Mouse (Mus musculus) lung, embryonic 16.5 days (tissue): Measurements from ENCODE around the gene Dnase2b. TPM values are rescaled to one million over a fixed set of nuclear protein-coding genes. Genes with fewer than 3 reads are reported as not detected.

Source experiments
- ATAC-seq: fragments of 200-750 bp; cut with Nextera tagmentation; 2 replicates; pipeline ENCODE4 v1.8.0; 2017; ENCODE audit warnings: low read depth, mild to moderate bottlenecking, moderate library complexity
- H3K27ac ChIP-seq: fragments of 300-500 bp; sonication (generic); 2 replicates; pipeline ENCODE4 v1.5.1; 2014; ENCODE audit warnings: mild to moderate bottlenecking, control low read depth, low read length
- H3K27me3 ChIP-seq: fragments of 300-500 bp; sonication (generic); 2 replicates; pipeline ENCODE4 v1.6.1; 2014; ENCODE audit warnings: low read depth, low read length, mixed read lengths; ENCODE audit not compliant: control insufficient read depth, insufficient read depth
- H3K36me3 ChIP-seq: fragments of 300-500 bp; sonication (generic); 2 replicates; pipeline ENCODE4 v1.6.1; 2014; ENCODE audit warnings: low read length; ENCODE audit not compliant: control insufficient read depth, insufficient read depth
- H3K4me1 ChIP-seq: fragments of 300-500 bp; sonication (generic); replicated peaks from 2 replicates; pipeline ENCODE4 v1.6.1; 2014; ENCODE audit warnings: low read length, mixed read lengths; ENCODE audit not compliant: control insufficient read depth, insufficient read depth
- H3K4me2 ChIP-seq: fragments of 300-500 bp; sonication (generic); 2 replicates; pipeline ENCODE4 v1.6.1; 2014; ENCODE audit warnings: low read depth, low read length, control low read depth
- H3K4me3 ChIP-seq: fragments of 300-500 bp; sonication (generic); 2 replicates; pipeline ENCODE4 v1.5.1; 2014; ENCODE audit warnings: mild to moderate bottlenecking, low read length, control low read depth
- H3K9ac ChIP-seq: fragments of 300-500 bp; sonication (generic); 2 replicates; pipeline ENCODE4 v1.6.1; 2014; ENCODE audit warnings: low read length, control low read depth
- H3K9me3 ChIP-seq: fragments of 300-500 bp; sonication (generic); 2 replicates; pipeline ENCODE4 v1.6.1; 2016; ENCODE audit warnings: low read length; ENCODE audit not compliant: control insufficient read depth
- WGBS: fragments of 180-500 bp; shearing (Covaris S2); extraction: QIAGEN DNeasy Blood & Tissue Kit; methylation state at CpG from one replicate; pipeline ENCODE4 v1.1.7; 2014; 5-methylcytosine and 5-hydroxymethylcytosine counted together
- polyA plus RNA-seq: library from polyadenylated mRNA; unstranded; fragments of >200 nt; fragmentation: Nextera tagmentation; extraction: Ambion mirVana; gene quantifications from 2 replicates; pipeline ENCODE4 v1.2.1, GENCODE M21; 2015

The Dnase2b gene
- polyA plus RNA-seq, 1 experiment from 2014 or later = not detected

- Histone ChIP-seq H3K36me3 (no peaks in the 10 kb centered on the region), H3K4me3 (no peak overlapping the region), H3K4me2 (no peak overlapping the region), H3K4me1 (no peaks in the 10 kb centered on the region), H3K9me3 (no peaks in the 10 kb centered on the region), H3K27me3 (no peaks in the 10 kb centered on the region), H3K9ac (no peak overlapping the region), H3K27ac (no peak overlapping the region)
- WGBS = 53% methylated on average over 5 of the region's 5 CpGs
- no peak for ATAC-seq
These were observed 31.5 kb downstream of the Dnase2b start for GRCm38 (mm10) chr3:146583908-146584307.

GRCm38 (mm10) chr3:146583478-146583877 is 31.9 kb downstream of the Dnase2b start:
- H3K9ac ChIP-seq = no peak overlapping the region
- H3K4me1 ChIP-seq = no peaks in the 10 kb centered on the region
- H3K4me3 ChIP-seq = no peak overlapping the region
- H3K9me3 ChIP-seq = no peaks in the 10 kb centered on the region
- no peaks in the 10 kb centered on the region for H3K36me3 ChIP-seq
- H3K27me3 ChIP-seq = no peaks in the 10 kb centered on the region
- H3K27ac ChIP-seq = no peak overlapping the region
- no peak overlapping the region for H3K4me2 ChIP-seq
- ATAC-seq = no peak
- WGBS = 63% methylated on average over 4 of the region's 4 CpGs

- H3K27ac ChIP-seq = no peak overlapping the region
- 77% methylated on average over 3 of the region's 3 CpGs for WGBS
- H3K4me3 ChIP-seq = no peak overlapping the region
- no peaks in the 10 kb centered on the region for H3K4me1 ChIP-seq
- ATAC-seq = no peak
- H3K9me3 ChIP-seq = no peaks in the 10 kb centered on the region
- H3K4me2 ChIP-seq = no peak overlapping the region
- H3K36me3 ChIP-seq = no peaks in the 10 kb centered on the region
- no peaks in the 10 kb centered on the region for H3K27me3 ChIP-seq
- no peak overlapping the region for H3K9ac ChIP-seq
These were observed 35.2 kb downstream of the Dnase2b start for GRCm38 (mm10) chr3:146580039-146580729.

- no peaks in the 10 kb centered on the region for H3K27me3 ChIP-seq
- H3K9me3 ChIP-seq = no peaks in the 10 kb centered on the region
- H3K4me2 ChIP-seq = no peak overlapping the region
- H3K4me3 ChIP-seq = no peak overlapping the region
- no peak overlapping the region for H3K27ac ChIP-seq
- no peaks in the 10 kb centered on the region for H3K36me3 ChIP-seq
- H3K4me1 ChIP-seq = no peaks in the 10 kb centered on the region
- no peak for ATAC-seq
- 57% methylated on average over 2 of the region's 2 CpGs for WGBS
- no peak overlapping the region for H3K9ac ChIP-seq
These were observed 37.8 kb downstream of the Dnase2b start for GRCm38 (mm10) chr3:146577591-146577990.

GRCm38 (mm10) chr3:146571341-146571740 is 44.1 kb downstream of the Dnase2b start:
- Histone ChIP-seq H3K27ac (no peak overlapping the region), H3K4me2 (no peak overlapping the region), H3K9ac (no peak overlapping the region), H3K36me3 (no peaks in the 10 kb centered on the region), H3K4me1 (no peaks in the 10 kb centered on the region), H3K4me3 (no peak overlapping the region), H3K27me3 (no peaks in the 10 kb centered on the region), H3K9me3 (no peaks in the 10 kb centered on the region)
- no peak for ATAC-seq
- 52% methylated on average over 1 of the region's 1 CpGs for WGBS

GRCm38 (mm10) chr3:146570939-146571338 is 44.5 kb downstream of the Dnase2b start:
- no peaks in the 10 kb centered on the region for H3K27me3 ChIP-seq
- no peaks in the 10 kb centered on the region for H3K9me3 ChIP-seq
- H3K4me3 ChIP-seq = no peak overlapping the region
- no peaks in the 10 kb centered on the region for H3K4me1 ChIP-seq
- ATAC-seq = no peak
- no peaks in the 10 kb centered on the region for H3K36me3 ChIP-seq
- no peak overlapping the region for H3K4me2 ChIP-seq
- 75% methylated on average over 6 of the region's 6 CpGs for WGBS
- no peak overlapping the region for H3K9ac ChIP-seq
- H3K27ac ChIP-seq = no peak overlapping the region

GRCm38 (mm10) chr3:146570148-146570782 is 45.1 kb downstream of the Dnase2b start, which contains the start of gene Uox:
TSS of gene Uox (plus strand) at chr3:146570426.
- ATAC-seq = no peak
- H3K36me3 ChIP-seq = no peaks in the 10 kb centered on the region
- H3K9ac ChIP-seq = no peak within 1 kb of the TSS
- 58% methylated on average over 10 of the region's 10 CpGs for WGBS
- H3K4me1 ChIP-seq = no peaks in the 10 kb centered on the region
- no peak within 1 kb of the TSS for H3K4me3 ChIP-seq
- no peak within 1 kb of the TSS for H3K4me2 ChIP-seq
- no peak within 1 kb of the TSS for H3K27ac ChIP-seq
- H3K27me3 ChIP-seq = no peaks in the 10 kb centered on the region
- no peaks in the 10 kb centered on the region for H3K9me3 ChIP-seq

- no peaks in the 10 kb centered on the region for H3K27me3 ChIP-seq
- H3K9me3 ChIP-seq = no peaks in the 10 kb centered on the region
- H3K4me3 ChIP-seq = no peak overlapping the region
- H3K4me1 ChIP-seq = no peaks in the 10 kb centered on the region
- no peak for ATAC-seq
- no peak overlapping the region for H3K4me2 ChIP-seq
- WGBS = 85% methylated on average over 3 of the region's 3 CpGs
- no peaks in the 10 kb centered on the region for H3K36me3 ChIP-seq
- H3K27ac ChIP-seq = no peak overlapping the region
- H3K9ac ChIP-seq = no peak overlapping the region
These were observed 45.8 kb downstream of the Dnase2b start for GRCm38 (mm10) chr3:146569594-146569993.

GRCm38 (mm10) chr3:146567884-146568530 is 47.4 kb downstream of the Dnase2b start:
- WGBS = 59% methylated on average over 9 of the region's 9 CpGs
- Histone ChIP-seq H3K9ac (no peak overlapping the region), H3K4me1 (no peaks in the 10 kb centered on the region), H3K4me3 (no peak overlapping the region), H3K4me2 (no peak overlapping the region), H3K36me3 (no peaks in the 10 kb centered on the region), H3K27me3 (no peaks in the 10 kb centered on the region), H3K27ac (no peak overlapping the region), H3K9me3 (no peaks in the 10 kb centered on the region)
- no peak for ATAC-seq
